Mouse (Mus musculus): ENCODE results near the gene Fsd1l.

Gene Fsd1l

GRCm38 (mm10) chr4:53631316-53632010 lies at the start of gene Fsd1l:
TSS of gene Fsd1l (plus strand) at chr4:53631471.
- peak; percentile 57 for DNase-seq (ENCODE audit: extremely low read depth, insufficient read length, low spot score)

- no peak for DNase-seq (ENCODE audit: extremely low read depth, insufficient read length, low spot score)
Measured at GRCm38 (mm10) chr4:53587676-53588075, 43.6 kb upstream of the Fsd1l start.

- no peak for DNase-seq (ENCODE audit: extremely low read depth, insufficient read length, low spot score)
Measured at GRCm38 (mm10) chr4:53588936-53589335, 42.3 kb upstream of the Fsd1l start.

- no peak for DNase-seq (ENCODE audit: extremely low read depth, insufficient read length, low spot score)
Measured at GRCm38 (mm10) chr4:53589466-53589865, 41.8 kb upstream of the Fsd1l start.

- DNase-seq (ENCODE audit: extremely low read depth, insufficient read length, low spot score): no peak
Measured at GRCm38 (mm10) chr4:53590163-53590562, 41.1 kb upstream of the Fsd1l start.

- no peak for DNase-seq (ENCODE audit: extremely low read depth, insufficient read length, low spot score)
Measured at GRCm38 (mm10) chr4:53590691-53591447, 40.4 kb upstream of the Fsd1l start.

- DNase-seq (ENCODE audit: extremely low read depth, insufficient read length, low spot score): no peak
Measured at GRCm38 (mm10) chr4:53591536-53591935, 39.7 kb upstream of the Fsd1l start.

GRCm38 (mm10) chr4:53591941-53592340 lies 39.3 kb upstream of the Fsd1l start:
- DNase-seq (ENCODE audit: extremely low read depth, insufficient read length, low spot score): no peak

GRCm38 (mm10) chr4:53592386-53592785 lies 38.9 kb upstream of the Fsd1l start:
- DNase-seq (ENCODE audit: extremely low read depth, insufficient read length, low spot score): no peak

GRCm38 (mm10) chr4:53594204-53594603 lies 37.1 kb upstream of the Fsd1l start:
- peak; percentile 21 for DNase-seq (ENCODE audit: extremely low read depth, insufficient read length, low spot score)

GRCm38 (mm10) chr4:53595246-53596062 lies 35.8 kb upstream of the Fsd1l start:
- no peak for DNase-seq (ENCODE audit: extremely low read depth, insufficient read length, low spot score)

GRCm38 (mm10) chr4:53596063-53596895 lies 35.0 kb upstream of the Fsd1l start:
- DNase-seq (ENCODE audit: extremely low read depth, insufficient read length, low spot score): no peak

GRCm38 (mm10) chr4:53600462-53600861 lies 30.8 kb upstream of the Fsd1l start:
- DNase-seq (ENCODE audit: extremely low read depth, insufficient read length, low spot score): peak; percentile 11

- no peak for DNase-seq (ENCODE audit: extremely low read depth, insufficient read length, low spot score)
Measured at GRCm38 (mm10) chr4:53614576-53615225, 16.6 kb upstream of the Fsd1l start.

- no peak for DNase-seq (ENCODE audit: extremely low read depth, insufficient read length, low spot score)
Measured at GRCm38 (mm10) chr4:53617968-53618367, 13.3 kb upstream of the Fsd1l start.

GRCm38 (mm10) chr4:53620104-53620503 lies 11.2 kb upstream of the Fsd1l start:
- no peak for DNase-seq (ENCODE audit: extremely low read depth, insufficient read length, low spot score)

- DNase-seq (ENCODE audit: extremely low read depth, insufficient read length, low spot score): no peak
Measured at GRCm38 (mm10) chr4:53621084-53621483, 10.2 kb upstream of the Fsd1l start.

GRCm38 (mm10) chr4:53621490-53621889 lies 9.8 kb upstream of the Fsd1l start:
- no peak for DNase-seq (ENCODE audit: extremely low read depth, insufficient read length, low spot score)

GRCm38 (mm10) chr4:53623711-53624110 lies 7.6 kb upstream of the Fsd1l start:
- DNase-seq (ENCODE audit: extremely low read depth, insufficient read length, low spot score): no peak

- DNase-seq (ENCODE audit: extremely low read depth, insufficient read length, low spot score): no peak
Measured at GRCm38 (mm10) chr4:53624816-53625215, 6.5 kb upstream of the Fsd1l start.
